Mouse (Mus musculus) adrenal gland, adult 10 weeks (tissue): ENCODE measurements around the gene 4933405L10Rik. TPM values are rescaled to one million over a fixed set of nuclear protein-coding genes. Genes with fewer than 3 reads are reported as not detected.

Experiments
- polyA plus RNA-seq: library from polyadenylated mRNA; stranded (reverse); fragments of 350-450 nt; fragmentation: Illumina TruSeq; extraction: RNeasy Lipid Tissue Mini Kit (QIAGEN cat#74804); gene quantifications from one replicate; pipeline ENCODE4 v1.2.3, GENCODE M21; 2014; ENCODE audit warnings: low read depth, low replicate concordance

4933405L10Rik gene
- polyA plus RNA-seq = not detected

GRCm38 (mm10) chr8:105707498-105708403, at the start of gene 4933405L10Rik, which contains the start of gene Enkd1:
Gene 4933405L10Rik, plus strand, starts transcription at chr8:105707655.
Gene Enkd1, minus strand, starts transcription at chr8:105708210.

GRCm38 (mm10) chr8:105685796-105686308, 21.6 kb upstream of the 4933405L10Rik start, which contains the start of gene Carmil2:
Gene Carmil2, plus strand, starts transcription at chr8:105686274.

DNA sequence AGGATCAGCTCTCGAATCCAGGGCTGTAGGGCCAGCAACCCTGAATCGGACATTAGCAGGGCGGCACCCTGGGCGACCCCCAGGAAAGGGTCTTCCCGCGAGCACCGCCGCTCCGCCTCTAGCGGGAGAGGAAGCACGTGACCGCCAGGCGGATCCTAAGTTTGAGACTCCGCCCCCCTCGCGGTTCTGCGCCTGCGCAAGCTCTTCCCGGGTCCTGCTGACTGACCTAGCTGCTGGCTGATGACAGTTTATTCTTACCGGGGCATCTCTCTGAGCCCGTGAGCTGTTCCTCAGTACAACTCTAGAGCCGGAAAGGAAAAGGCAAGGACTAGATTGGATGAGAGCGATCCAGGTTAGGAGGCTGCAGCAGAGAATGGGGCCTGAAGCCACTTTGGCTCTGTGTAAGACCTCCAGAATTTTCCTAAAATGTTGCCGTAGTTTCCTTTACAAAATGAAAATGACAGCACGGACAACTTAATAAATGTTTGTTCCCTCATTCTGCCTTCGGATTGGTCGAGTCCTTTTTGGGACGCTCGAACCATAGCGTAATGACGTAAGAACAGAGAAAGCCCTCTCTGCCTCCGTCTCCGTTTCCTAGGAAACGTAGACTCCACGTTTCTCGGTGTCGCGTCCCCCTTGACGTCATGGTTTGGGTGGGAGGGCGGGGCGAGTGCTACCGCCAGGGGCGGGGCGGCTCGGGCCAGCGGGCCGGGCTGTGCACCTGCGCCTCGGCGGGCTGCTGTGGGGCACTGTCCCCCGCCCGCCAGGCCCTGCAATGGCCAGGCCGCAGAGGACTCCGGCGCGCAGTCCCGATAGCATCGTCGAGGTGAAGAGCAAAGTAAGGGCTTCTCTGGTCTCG, 6.3 kb upstream of the 4933405L10Rik start, which contains the start of the genes Acd and Pard6a:
TSS of gene Acd (minus strand) at position 137 of the 859 bp plus-strand sequence.
TSS of gene Pard6a (plus strand) at position 183 of the 859 bp plus-strand sequence.

DNA sequence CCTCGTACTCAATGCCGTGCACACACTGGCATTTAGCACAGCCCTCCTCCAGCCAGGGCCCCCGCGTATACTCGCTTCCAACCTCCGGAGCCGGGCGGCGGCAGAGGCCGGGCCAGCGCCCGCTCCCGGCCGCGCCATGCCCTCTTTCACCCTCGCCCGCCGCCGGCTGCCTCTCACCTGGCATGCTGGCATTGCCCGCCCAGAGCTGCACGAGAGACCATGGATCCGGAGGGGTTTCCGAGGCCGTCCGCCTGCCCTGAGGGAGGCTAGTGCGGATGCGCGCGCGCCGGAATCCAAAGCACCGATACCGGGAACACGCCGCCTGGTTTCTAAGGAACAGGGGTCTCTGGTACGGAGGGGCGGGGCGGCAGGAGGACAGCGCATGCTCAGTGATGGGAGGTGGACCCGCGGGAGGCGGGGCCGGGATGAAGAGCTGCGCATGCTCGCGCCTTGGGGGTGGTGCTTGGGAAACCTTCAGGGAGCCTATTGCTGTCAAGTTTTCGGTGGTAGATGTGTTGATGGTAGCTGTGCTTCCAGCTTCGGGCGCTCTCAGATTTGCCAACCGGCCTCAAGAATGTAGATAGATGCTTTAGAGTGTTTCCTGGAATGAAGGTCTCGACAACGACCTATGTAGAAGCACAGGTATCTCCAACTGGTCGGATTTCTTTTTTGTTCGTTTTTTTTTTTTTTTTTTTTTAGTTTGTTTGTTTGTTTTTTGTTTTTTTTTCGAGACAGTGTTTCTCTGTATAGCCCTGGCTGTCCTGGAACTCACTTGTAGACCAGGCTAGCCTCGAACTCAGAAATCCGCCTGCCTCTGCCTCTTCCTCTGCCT, 51.0 kb downstream of the 4933405L10Rik start, which contains the start of gene Gfod2:
TSS of gene Gfod2 (minus strand) at position 388 of the 832 bp plus-strand sequence.

Other genes with a start within 250 kb of the 4933405L10Rik start
- not detected for gene Tppp3, start 236.1 kb upstream of the 4933405L10Rik start, polyA plus RNA-seq
- gene Zdhhc1, start 210.8 kb upstream of the 4933405L10Rik start, polyA plus RNA-seq = 1.7 TPM
- not detected for gene Hsd11b2, start 188.9 kb upstream of the 4933405L10Rik start, polyA plus RNA-seq
- gene Atp6v0d1, start 141.6 kb upstream of the 4933405L10Rik start, polyA plus RNA-seq = 22.7 TPM
- gene Ripor1, start 102.4 kb upstream of the 4933405L10Rik start, polyA plus RNA-seq = 1.2 TPM
- gene Ctcf, start 71.1 kb upstream of the 4933405L10Rik start, polyA plus RNA-seq = 80.5 TPM
- gene Agrp, start 70.3 kb upstream of the 4933405L10Rik start, polyA plus RNA-seq = not detected
- not detected for gene Carmil2, start 21.4 kb upstream of the 4933405L10Rik start, polyA plus RNA-seq
- gene Acd, start 6.6 kb upstream of the 4933405L10Rik start, polyA plus RNA-seq = 0.70 TPM
- not detected for gene Pard6a, start 6.5 kb upstream of the 4933405L10Rik start, polyA plus RNA-seq
- 0.52 TPM for gene Enkd1, start 555 bp downstream of the 4933405L10Rik start, polyA plus RNA-seq
- 0.52 TPM for gene Gfod2, start 51.0 kb downstream of the 4933405L10Rik start, polyA plus RNA-seq
- gene Ranbp10, start 119.7 kb downstream of the 4933405L10Rik start, polyA plus RNA-seq = 6.5 TPM
- not detected for gene Tsnaxip1, start 120.1 kb downstream of the 4933405L10Rik start, polyA plus RNA-seq
- gene Cenpt, start 145.6 kb downstream of the 4933405L10Rik start, polyA plus RNA-seq = 0.99 TPM
- 11.8 TPM for gene Thap11, start 147.5 kb downstream of the 4933405L10Rik start, polyA plus RNA-seq
- gene Nutf2, start 152.9 kb downstream of the 4933405L10Rik start, polyA plus RNA-seq = 80.1 TPM
- 2.9 TPM for gene Edc4, start 173.2 kb downstream of the 4933405L10Rik start, polyA plus RNA-seq
- gene Nrn1l, start 185.9 kb downstream of the 4933405L10Rik start, polyA plus RNA-seq = not detected
- 4.8 TPM for gene Pskh1, start 192.8 kb downstream of the 4933405L10Rik start, polyA plus RNA-seq
- gene Ctrl, start 226.2 kb downstream of the 4933405L10Rik start, polyA plus RNA-seq = 0.76 TPM
- gene Psmb10, start 230.8 kb downstream of the 4933405L10Rik start, polyA plus RNA-seq = 1.2 TPM
- not detected for gene Lcat, start 235.7 kb downstream of the 4933405L10Rik start, polyA plus RNA-seq